Mouse (Mus musculus) small intestine, adult 2 months (tissue): Measurements from ENCODE around the gene H1foo. TPM values are rescaled to one million over a fixed set of nuclear protein-coding genes. Genes with fewer than 3 reads are reported as not detected.

Experiments used
- H3K27ac ChIP-seq: fragments of 200-500 bp; 2 replicates; pipeline ENCODE4 v1.5.1; 2012; ENCODE audit warnings: low read depth, low read length, control low read depth, inconsistent platforms; ENCODE audit not compliant: insufficient read depth
- H3K27me3 ChIP-seq: fragments of 200-500 bp; 2 replicates; pipeline ENCODE4 v1.6.1; 2012; ENCODE audit warnings: mild to moderate bottlenecking, moderate library complexity, low read length, inconsistent platforms; ENCODE audit not compliant: control insufficient read depth, insufficient read depth
- H3K36me3 ChIP-seq: fragments of 200-500 bp; 2 replicates; pipeline ENCODE4 v1.6.1; 2012; ENCODE audit warnings: mild to moderate bottlenecking, low read length, control low read depth, inconsistent platforms; ENCODE audit not compliant: control insufficient read depth, insufficient read depth
- H3K4me1 ChIP-seq: fragments of 200-500 bp; 2 replicates; pipeline ENCODE4 v1.6.1; 2012; ENCODE audit warnings: low read length, inconsistent platforms, mixed read lengths; ENCODE audit not compliant: control insufficient read depth, insufficient read depth, insufficient read length
- H3K4me3 ChIP-seq: fragments of 200-500 bp; 2 replicates; pipeline ENCODE4 v1.5.1; 2012; ENCODE audit warnings: low read depth, mild to moderate bottlenecking, control low read depth, inconsistent platforms, low read length, moderate library complexity
- CTCF ChIP-seq: fragments of 200-500 bp; IDR thresholded peaks from 2 replicates; pipeline ENCODE4 v1.5.1; 2012; ENCODE audit warnings: low read depth, mild to moderate bottlenecking, control low read depth, inconsistent platforms, low read length, moderate library complexity, mixed read lengths; ENCODE audit not compliant: insufficient replicate concordance, insufficient read length; ENCODE audit errors: extremely low read depth
- POLR2A ChIP-seq: fragments of 200-500 bp; IDR thresholded peaks from 2 replicates; pipeline ENCODE4 v1.6.1; 2012; ENCODE audit warnings: low read depth, mild to moderate bottlenecking, control low read depth, inconsistent platforms, low read length, moderate library complexity
- WGBS: fragments of 180-500 bp; shearing (Covaris S2); methylation state at CpG from one replicate; pipeline ENCODE4 v1.1.7; 2018; 5-methylcytosine and 5-hydroxymethylcytosine counted together
- polyA plus RNA-seq: library from polyadenylated mRNA; depleted of rRNA; stranded (reverse); fragments of >200 nt; gene quantifications from 2 replicates; pipeline ENCODE4 v1.2.3, GENCODE M21; 2012

Gene H1foo
- polyA plus RNA-seq, 1 experiment, result not detected

- TF ChIP-seq CTCF, result no peak
- TF ChIP-seq POLR2A, result no peak
- Histone ChIP-seq H3K27me3 (no peaks in the 10 kb centered on the region), H3K4me3 (no peak overlapping the region), H3K4me1 (no peaks in the 10 kb centered on the region; the same call in 1 of the 2 replicates), H3K27ac (no peak overlapping the region), H3K36me3 (no peaks in the 10 kb centered on the region)
- WGBS, result 21% methylated on average over 1 of the region's 1 CpGs
Observed at GRCm38 (mm10) chr6:115940603-115941002, 4.1 kb upstream of the H1foo start.

- Histone ChIP-seq H3K4me3 (no peak overlapping the region), H3K27ac (no peak overlapping the region), H3K36me3 (no peaks in the 10 kb centered on the region), H3K27me3 (no peaks in the 10 kb centered on the region), H3K4me1 (no peaks in the 10 kb centered on the region; the same call in 1 of the 2 replicates)
- WGBS, result 8% methylated on average over 8 of the region's 12 CpGs
- TF ChIP-seq POLR2A (no peak), CTCF (no peak)
Observed at GRCm38 (mm10) chr6:115941128-115941527, 3.6 kb upstream of the H1foo start.

- no peaks in the 10 kb centered on the region for H3K27me3 ChIP-seq
- WGBS, result 70% methylated on average over 9 of the region's 9 CpGs
- no peaks in the 10 kb centered on the region for H3K36me3 ChIP-seq
- no peak overlapping the region for H3K27ac ChIP-seq
- H3K4me1 ChIP-seq, result no peaks in the 10 kb centered on the region; the same call in 1 of the 2 replicates
- H3K4me3 ChIP-seq, result no peak overlapping the region
- TF ChIP-seq CTCF (no peak), POLR2A (no peak)
Observed at GRCm38 (mm10) chr6:115943498-115944427, 975 bp upstream of the H1foo start.

- Histone ChIP-seq H3K4me3 (no peak overlapping the region), H3K27me3 (no peaks in the 10 kb centered on the region), H3K27ac (no peak overlapping the region), H3K36me3 (no peaks in the 10 kb centered on the region), H3K4me1 (no peaks in the 10 kb centered on the region; the same call in 1 of the 2 replicates)
- WGBS, result 73% methylated on average over 8 of the region's 8 CpGs
- no peak for TF ChIP-seq CTCF
- TF ChIP-seq POLR2A, result no peak
Observed at GRCm38 (mm10) chr6:115945633-115946032, 895 bp downstream of the H1foo start.

GRCm38 (mm10) chr6:115946389-115946788, 1.7 kb downstream of the H1foo start:
- Histone ChIP-seq H3K27ac (no peak overlapping the region), H3K27me3 (no peaks in the 10 kb centered on the region), H3K4me3 (no peak overlapping the region), H3K36me3 (no peaks in the 10 kb centered on the region), H3K4me1 (no peaks in the 10 kb centered on the region; the same call in 1 of the 2 replicates)
- TF ChIP-seq POLR2A, result no peak
- no peak for TF ChIP-seq CTCF
- 10% methylated on average over 6 of the region's 6 CpGs for WGBS

- 0 out of 2 replicates have a peak overlapping the region, but pooled peaks have one; percentile 16 for H3K27ac ChIP-seq
- H3K36me3 ChIP-seq, result no peaks in the 10 kb centered on the region
- H3K27me3 ChIP-seq, result no peaks in the 10 kb centered on the region
- TF ChIP-seq CTCF (no peak), POLR2A (no peak)
- no peak overlapping the region for H3K4me3 ChIP-seq
- peaks cover 15% of the 10 kb centered on the region for H3K4me1 ChIP-seq
- 88% methylated on average over 9 of the region's 9 CpGs for WGBS
Observed at GRCm38 (mm10) chr6:115954506-115955074, 9.9 kb downstream of the H1foo start.

DNA sequence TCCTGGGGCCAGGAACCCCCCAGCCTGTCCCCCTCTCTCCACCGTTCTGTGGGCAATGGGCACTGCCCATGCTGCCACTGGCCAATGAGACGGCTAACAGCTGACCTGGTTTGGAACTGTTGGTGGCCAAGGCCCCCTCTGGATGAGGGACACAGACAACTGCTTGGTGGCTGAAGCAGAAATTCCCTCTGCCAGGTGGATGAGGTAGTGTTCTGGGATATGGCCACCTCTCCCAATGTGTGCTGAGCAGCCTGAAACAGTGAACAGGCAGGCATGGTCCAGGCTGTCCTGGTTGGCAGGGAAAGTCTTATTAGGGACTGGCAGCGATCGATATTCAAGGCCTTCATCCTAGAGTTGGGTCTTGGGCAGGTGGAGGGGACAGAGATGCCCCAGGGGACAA, 10.4 kb downstream of the H1foo start:
- Histone ChIP-seq H3K27me3 (no peaks in the 10 kb centered on the region), H3K4me3 (no peak overlapping the region), H3K36me3 (no peaks in the 10 kb centered on the region), H3K27ac (no peak overlapping the region), H3K4me1 (peaks cover 16% of the 10 kb centered on the region)
- TF ChIP-seq POLR2A (no peak), CTCF (no peak)
- WGBS, result 91% methylated on average over 4 of the region's 4 CpGs
